Mouse (Mus musculus) erythroblast, embryonic 14.5 days (primary cell): ENCODE data around the gene Stab2.

Experiments
- GATA1 ChIP-seq: IDR thresholded peaks from 2 replicates; pipeline ENCODE4 v1.6.1; 2012; ENCODE audit warnings: low read length, inconsistent platforms, mixed read lengths
- TAL1 ChIP-seq: IDR thresholded peaks from 3 replicates; pipeline ENCODE4 v1.6.1; 2012; ENCODE audit warnings: low read length, inconsistent platforms, mixed read lengths

- no peak for TF ChIP-seq GATA1
- TF ChIP-seq TAL1 = no peak
Measured at GRCm38 (mm10) chr10:86862496-86862895, 145.3 kb downstream of the Stab2 start.
